Mouse (Mus musculus): ENCODE measurements around the gene Rps26. TPM values are rescaled to one million over a fixed set of nuclear protein-coding genes. Genes with fewer than 3 reads are reported as not detected.

The Rps26 gene
- polyA plus RNA-seq (2015; fragmentation: Nextera tagmentation; extraction: Ambion mirVana) = 871 and 883 TPM in 2 replicates

DNA sequence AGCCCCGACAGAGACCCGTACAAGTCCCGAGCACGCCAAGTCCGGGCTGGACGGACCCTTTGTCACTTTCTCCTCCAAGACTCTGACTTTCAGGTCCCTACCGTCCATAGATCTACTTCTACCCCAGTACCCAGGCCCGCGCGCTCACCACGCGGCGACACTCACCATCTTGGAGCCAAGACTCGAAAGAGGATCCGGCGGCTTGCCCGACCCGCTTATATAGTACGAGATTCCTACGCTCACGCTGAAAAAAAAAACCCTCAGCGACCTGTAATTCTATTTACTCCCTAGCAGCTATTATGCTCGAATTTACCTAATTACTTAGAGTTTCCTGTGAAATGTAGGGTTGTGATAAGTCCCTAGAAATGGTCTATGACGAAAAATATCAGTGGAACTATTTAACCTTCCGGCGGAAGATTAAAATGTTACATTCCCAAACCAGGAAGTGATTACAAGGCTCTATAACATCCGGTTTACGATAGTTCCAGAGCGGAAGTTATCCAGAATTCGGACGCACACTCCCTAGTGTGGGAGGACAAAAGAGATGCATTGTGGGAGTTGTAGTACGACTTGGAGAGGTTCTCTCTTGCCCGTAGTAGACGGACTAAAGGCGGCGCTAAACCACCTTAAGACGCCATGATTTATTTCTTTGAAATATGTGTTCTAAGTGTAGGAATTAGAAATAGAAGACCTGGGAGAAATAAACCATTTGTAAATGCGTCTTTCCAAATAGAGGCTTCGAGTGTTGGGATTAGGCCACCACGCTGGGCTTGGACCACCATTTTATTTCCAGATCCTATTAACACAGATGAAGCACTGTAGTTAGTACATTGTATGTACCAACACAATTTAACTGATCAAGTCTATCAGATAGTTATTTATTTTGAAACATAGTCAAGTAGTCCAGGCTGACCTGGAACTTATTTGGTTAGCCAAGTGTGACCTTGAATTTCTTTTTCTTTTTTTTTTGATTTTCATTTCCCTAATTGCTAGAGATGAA, at the start of gene Rps26:
Gene Rps26 (minus strand): TSS at position 437 of the 1,000 bp plus-strand sequence.

DNA sequence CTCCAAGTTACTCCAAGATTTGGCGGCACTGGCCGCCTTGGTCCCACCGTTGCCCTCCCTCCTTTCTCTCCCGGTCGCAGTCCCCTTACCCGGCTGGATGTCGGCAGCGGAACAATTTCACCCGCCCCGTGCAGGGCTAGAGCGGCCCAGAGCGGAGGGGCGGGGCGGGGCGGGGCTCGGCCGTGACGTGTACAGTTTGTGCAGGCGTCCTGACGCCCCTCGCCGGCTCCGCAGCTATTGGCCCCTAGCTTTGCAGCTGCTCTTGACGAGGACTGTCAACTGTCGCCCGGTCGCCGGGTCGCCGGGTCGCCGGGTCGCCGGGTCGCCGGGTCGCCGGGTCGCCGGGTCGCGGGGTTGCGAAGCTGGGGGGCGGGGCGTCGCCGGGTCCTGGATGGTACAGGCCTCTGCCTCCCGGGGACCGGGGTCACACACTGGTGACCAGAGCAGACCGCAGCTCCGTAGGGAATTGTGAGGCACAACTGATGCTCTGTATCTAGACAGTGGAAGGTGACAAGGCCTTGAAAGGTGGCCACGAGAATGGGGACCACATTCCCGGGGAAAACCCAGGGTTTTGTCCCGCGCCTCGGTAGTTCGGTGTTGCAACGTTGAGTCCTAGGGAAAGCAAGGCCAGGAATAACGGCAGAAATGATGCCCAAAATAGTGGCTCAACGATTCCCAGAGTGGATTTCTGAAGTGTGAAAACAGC, 47.4 kb upstream of the Rps26 start, which contains the start of gene Suox:
Gene Suox (minus strand): TSS at position 311 of the 706 bp plus-strand sequence.

DNA sequence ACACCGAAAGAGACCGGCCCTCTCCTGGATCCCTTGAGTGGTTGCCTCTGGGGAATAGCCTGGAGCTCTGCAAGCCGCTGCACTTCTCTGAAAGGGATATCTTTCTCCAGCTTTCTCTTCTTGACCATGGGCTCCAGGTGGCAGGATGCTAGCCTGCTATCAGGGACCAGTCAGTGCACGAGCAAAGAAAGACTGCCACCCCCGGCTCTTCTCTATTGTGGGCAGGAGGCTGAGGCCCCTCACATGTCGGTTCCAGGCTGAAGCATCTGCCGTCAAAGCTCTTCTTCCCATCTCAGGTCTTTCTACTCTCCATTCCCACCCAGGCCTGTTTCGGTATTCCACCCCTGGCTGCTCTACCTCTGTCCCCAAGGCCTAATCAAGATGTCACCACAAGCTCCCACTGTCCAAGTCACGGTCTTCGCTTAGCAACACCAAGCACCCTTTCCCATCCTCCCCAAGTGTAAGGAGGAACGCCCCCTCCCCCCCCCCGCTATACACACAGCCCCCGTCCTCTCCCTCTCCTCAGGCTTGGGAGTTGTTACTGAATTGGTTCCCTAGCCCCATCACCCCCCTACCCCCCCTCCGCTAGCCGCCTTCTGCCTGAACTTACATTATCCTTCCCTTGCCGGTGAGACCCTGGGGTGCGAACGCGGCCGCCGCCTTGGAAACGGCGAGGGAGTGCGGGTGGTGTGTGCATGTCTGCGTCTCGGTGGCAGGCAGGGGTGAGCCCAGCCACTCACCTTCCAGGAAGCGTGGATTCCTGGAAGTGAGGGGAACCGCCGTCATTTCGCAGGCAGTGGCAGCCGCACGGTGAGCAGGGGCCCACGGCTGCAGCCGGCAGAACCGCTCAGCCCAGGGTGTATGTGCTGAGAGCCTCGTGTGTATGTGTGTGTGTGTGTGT, 18.8 kb upstream of the Rps26 start, which contains the start of gene Ikzf4:
Gene Ikzf4 (minus strand): TSS at position 881 of the 901 bp plus-strand sequence.

DNA sequence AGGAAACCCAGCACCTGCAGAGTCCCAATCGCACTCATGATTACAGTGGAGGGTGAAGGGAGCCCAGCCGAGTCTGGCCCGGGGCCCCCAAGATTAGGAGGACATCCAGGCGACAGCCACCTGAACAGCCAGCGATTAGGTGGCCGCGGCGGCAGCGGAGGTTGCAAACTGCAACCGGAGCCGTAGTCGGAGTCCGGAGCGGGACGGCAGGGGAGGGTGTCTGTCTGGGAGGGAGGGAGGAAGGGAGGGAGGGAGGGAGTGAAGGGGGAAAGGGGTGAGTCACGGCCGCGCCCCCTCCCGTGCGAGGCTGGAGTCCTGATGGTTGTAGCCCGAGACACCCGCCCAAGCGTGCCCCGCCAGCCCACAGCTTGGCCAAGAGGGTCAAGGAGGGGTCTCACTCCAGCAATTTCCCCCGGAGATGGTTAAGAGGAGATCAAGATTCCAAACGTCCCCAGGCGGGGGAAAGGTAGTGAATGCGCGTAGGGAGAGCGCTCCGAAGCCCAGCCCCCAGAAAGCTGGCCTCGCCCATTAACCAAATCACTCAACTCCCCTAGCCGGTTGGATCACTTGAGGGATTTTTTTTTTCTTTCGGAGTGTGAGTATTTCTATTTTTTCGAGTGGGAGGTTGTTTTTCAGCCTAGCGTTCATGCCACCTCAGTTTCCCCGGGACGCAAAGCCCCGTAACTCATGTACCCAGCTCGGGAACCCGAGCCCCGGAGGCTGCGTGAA, 36.9 kb downstream of the Rps26 start, which contains the start of gene Erbb3:
Gene Erbb3 (minus strand): TSS at position 189 of the 729 bp plus-strand sequence.

Other genes with a start within 250 kb of the Rps26 start
- gene Ankrd52, start 249.6 kb downstream of the Rps26 start, polyA plus RNA-seq (2015; fragmentation: Nextera tagmentation; extraction: Ambion mirVana) = 6.4 and 6.5 TPM in 2 replicates
- gene Slc39a5, start 225.5 kb downstream of the Rps26 start, polyA plus RNA-seq (2015; fragmentation: Nextera tagmentation; extraction: Ambion mirVana) = 0.08 and 0.12 TPM in 2 replicates
- 48.7 and 52.0 TPM in 2 replicates for gene Nabp2, start 215.3 kb downstream of the Rps26 start, polyA plus RNA-seq (2015; fragmentation: Nextera tagmentation; extraction: Ambion mirVana)
- gene Rnf41, start 215.1 kb downstream of the Rps26 start, polyA plus RNA-seq (2015; fragmentation: Nextera tagmentation; extraction: Ambion mirVana) = 13.7 and 17.6 TPM in 2 replicates
- 22.0 and 26.1 TPM in 2 replicates for gene Smarcc2, start 167.5 kb downstream of the Rps26 start, polyA plus RNA-seq (2015; fragmentation: Nextera tagmentation; extraction: Ambion mirVana)
- gene Myl6, start 132.6 kb downstream of the Rps26 start, polyA plus RNA-seq (2015; fragmentation: Nextera tagmentation; extraction: Ambion mirVana) = 807 and 844 TPM in 2 replicates
- 3.4 and 3.7 TPM in 2 replicates for gene Myl6b, start 128.1 kb downstream of the Rps26 start, polyA plus RNA-seq (2015; fragmentation: Nextera tagmentation; extraction: Ambion mirVana)
- 19.0 and 22.8 TPM in 2 replicates for gene Esyt1, start 100.9 kb downstream of the Rps26 start, polyA plus RNA-seq (2015; fragmentation: Nextera tagmentation; extraction: Ambion mirVana)
- 6.2 and 7.0 TPM in 2 replicates for gene Zc3h10, start 79.0 kb downstream of the Rps26 start, polyA plus RNA-seq (2015; fragmentation: Nextera tagmentation; extraction: Ambion mirVana)
- 3,867 and 4,026 TPM in 2 replicates for gene Rpl41, start 77.4 kb downstream of the Rps26 start, polyA plus RNA-seq (2015; fragmentation: Nextera tagmentation; extraction: Ambion mirVana)
- gene Pa2g4, start 60.8 kb downstream of the Rps26 start, polyA plus RNA-seq (2015; fragmentation: Nextera tagmentation; extraction: Ambion mirVana) = 154 and 167 TPM in 2 replicates
- gene Erbb3, start 37.1 kb downstream of the Rps26 start, polyA plus RNA-seq (2015; fragmentation: Nextera tagmentation; extraction: Ambion mirVana) = 0.41 and 0.51 TPM in 2 replicates
- 0.34 and 0.95 TPM in 2 replicates for gene Ikzf4, start 19.2 kb upstream of the Rps26 start, polyA plus RNA-seq (2015; fragmentation: Nextera tagmentation; extraction: Ambion mirVana)
- gene Suox, start 47.3 kb upstream of the Rps26 start, polyA plus RNA-seq (2015; fragmentation: Nextera tagmentation; extraction: Ambion mirVana) = 2.7 and 3.1 TPM in 2 replicates
- 28.3 and 31.8 TPM in 2 replicates for gene Rab5b, start 69.5 kb upstream of the Rps26 start, polyA plus RNA-seq (2015; fragmentation: Nextera tagmentation; extraction: Ambion mirVana)
- gene Pmel, start 77.4 kb upstream of the Rps26 start, polyA plus RNA-seq (2015; fragmentation: Nextera tagmentation; extraction: Ambion mirVana) = 0.48 and 0.61 TPM in 2 replicates
- gene Cdk2, start 78.3 kb upstream of the Rps26 start, polyA plus RNA-seq (2015; fragmentation: Nextera tagmentation; extraction: Ambion mirVana) = 69.6 and 73.1 TPM in 2 replicates
- gene Dgka, start 118.1 kb upstream of the Rps26 start, polyA plus RNA-seq (2015; fragmentation: Nextera tagmentation; extraction: Ambion mirVana) = 3.3 and 5.3 TPM in 2 replicates
- 23.9 and 26.6 TPM in 2 replicates for gene Pym1, start 121.1 kb upstream of the Rps26 start, polyA plus RNA-seq (2015; fragmentation: Nextera tagmentation; extraction: Ambion mirVana)
- gene Mmp19, start 164.2 kb upstream of the Rps26 start, polyA plus RNA-seq (2015; fragmentation: Nextera tagmentation; extraction: Ambion mirVana) = 0.67 and 1.2 TPM in 2 replicates
- gene Dnajc14, start 177.3 kb upstream of the Rps26 start, polyA plus RNA-seq (2015; fragmentation: Nextera tagmentation; extraction: Ambion mirVana) = 21.1 and 26.6 TPM in 2 replicates
- gene Tmem198b, start 177.6 kb upstream of the Rps26 start, polyA plus RNA-seq (2015; fragmentation: Nextera tagmentation; extraction: Ambion mirVana) = 3.9 and 6.1 TPM in 2 replicates
- gene Sarnp, start 190.6 kb upstream of the Rps26 start, polyA plus RNA-seq (2015; fragmentation: Nextera tagmentation; extraction: Ambion mirVana) = 118 and 139 TPM in 2 replicates
- 68.8 and 73.7 TPM in 2 replicates for gene Ormdl2, start 194.9 kb upstream of the Rps26 start, polyA plus RNA-seq (2015; fragmentation: Nextera tagmentation; extraction: Ambion mirVana)